Mouse (Mus musculus) MEL (cell line): Measurements from ENCODE around the gene Irf1.

Experiments
- CHD2 ChIP-seq: IDR thresholded peaks from 2 replicates; pipeline ENCODE4 v1.6.1; 2011; ENCODE audit warnings: low read length, improper control_type of control experiment
- CTCF ChIP-seq, 3 experiments: IDR thresholded peaks in 2 of 3; conservative IDR thresholded peaks in 1 of 3; 2 replicates each; pipeline ENCODE4 v1.5.1; 2011 to 2012; ENCODE audit warnings: low read length in 3 of 3, low read depth in 2 of 3, mild to moderate bottlenecking in 2 of 3, improper control_type of control experiment in 1 of 3, inconsistent platforms in 1 of 3, mixed read lengths in 1 of 3, moderate library complexity in 1 of 3; ENCODE audit not compliant: control insufficient read depth in 1 of 3, insufficient read depth in 1 of 3, poor library complexity in 1 of 3, severe bottlenecking in 1 of 3
- ELF1 ChIP-seq: IDR thresholded peaks from 2 replicates; pipeline ENCODE4 v1.6.1; 2014; ENCODE audit warnings: low read depth, mild to moderate bottlenecking, inconsistent platforms, low read length, improper control_type of control experiment, moderate library complexity
- MYC ChIP-seq: IDR thresholded peaks from 2 replicates; pipeline ENCODE4 v1.6.1; 2011; ENCODE audit warnings: low read depth, mild to moderate bottlenecking, low read length, improper control_type of control experiment, moderate library complexity
- POLR2AphosphoS5 ChIP-seq: IDR thresholded peaks from 2 replicates; pipeline ENCODE4 v1.6.1; 2012; ENCODE audit warnings: low read depth, borderline replicate concordance, mild to moderate bottlenecking, inconsistent platforms, low read length, moderate library complexity, mixed read lengths
- RAD21 ChIP-seq: IDR thresholded peaks from 2 replicates; pipeline ENCODE4 v1.6.1; 2011; ENCODE audit warnings: mild to moderate bottlenecking, low read depth, low read length, improper control_type of control experiment

GRCm38 (mm10) chr11:53762827-53763495 lies 6.9 kb upstream of the Irf1 start:
- TF ChIP-seq CHD2 (no peak), POLR2AphosphoS5 (no peak), RAD21 (no peak), MYC (no peak), ELF1 (peak; percentile 47; the same call in 1 of the 2 replicates), CTCF (IDR thresholded peaks at IDR 0.05 in 2 of 3, conservative IDR thresholded peaks at IDR 0.05 in 1 of 3; ENCODE audit: control insufficient read depth in 1 of 3, insufficient read depth in 1 of 3, low read depth in 2 of 3, low read length in 3 of 3, poor library complexity in 1 of 3, severe bottlenecking in 1 of 3) (no peak)
